Mouse (Mus musculus) olfactory bulb, adult 2 months (tissue): ENCODE measurements at regions not wholly inside any gene's neighbourhood (a gene's known extent, or its start where the extent isn't known, plus 50 kb on each side); places are given as distances from the start of the nearest gene placed in this dataset.

Source experiments
- CTCF ChIP-seq: fragments of 200-500 bp; IDR thresholded peaks from 2 replicates; pipeline ENCODE4 v1.5.1; 2012; ENCODE audit warnings: low read depth, mild to moderate bottlenecking, low read length, moderate library complexity; ENCODE audit not compliant: insufficient read depth
- POLR2A ChIP-seq: fragments of 200-500 bp; IDR thresholded peaks from 2 replicates; pipeline ENCODE4 v1.6.1; 2012; ENCODE audit warnings: mild to moderate bottlenecking, low read depth, low read length, moderate library complexity; ENCODE audit not compliant: insufficient read depth

DNA sequence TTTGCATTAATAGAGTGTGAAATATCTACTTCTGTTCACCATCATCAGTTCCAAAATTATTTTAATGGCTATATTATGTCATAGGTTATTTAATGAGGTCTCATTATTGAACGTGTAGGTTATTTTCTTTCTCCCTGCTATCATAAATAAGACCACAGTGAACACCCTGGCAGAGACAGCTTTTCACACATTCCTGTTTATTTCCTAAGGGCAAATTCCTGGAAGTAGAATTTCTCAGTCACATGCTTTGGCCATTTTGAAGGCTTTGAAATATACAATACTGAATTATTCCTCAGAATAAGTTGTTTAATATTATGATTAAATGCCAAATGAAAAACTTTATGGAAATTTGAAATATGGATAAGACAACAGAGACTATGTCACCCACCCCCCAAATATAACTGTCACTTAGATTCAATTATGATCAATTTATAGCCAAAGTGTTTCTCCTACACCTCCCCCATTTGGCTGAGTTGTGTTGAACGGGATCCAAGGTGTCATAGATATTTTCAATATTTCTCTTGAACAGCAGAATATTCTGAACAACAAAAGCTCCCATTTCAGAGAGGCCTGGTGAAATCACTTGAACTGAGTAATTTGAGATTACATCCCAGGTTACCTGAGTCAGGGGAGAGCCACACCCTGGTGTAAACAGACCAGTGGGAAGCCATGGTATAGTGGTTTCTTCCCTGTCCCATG lies 95.0 kb upstream of the Syt6 start:
- no peak for TF ChIP-seq CTCF
- no peak for TF ChIP-seq POLR2A
